Mouse (Mus musculus) lung, postnatal 0 days (tissue): ENCODE measurements around the gene Gprin3.

Experiments
- CTCF ChIP-seq: IDR thresholded peaks from 2 replicates; pipeline ENCODE4 v1.5.1; 2016; ENCODE audit warnings: antibody characterized with exemption, mild to moderate bottlenecking
- EP300 ChIP-seq: IDR thresholded peaks from 2 replicates; pipeline ENCODE4 v1.6.1; 2016; ENCODE audit warnings: antibody characterized with exemption, mild to moderate bottlenecking, control low read depth

GRCm38 (mm10) chr6:59351108-59351789 is 74.8 kb downstream of the Gprin3 start:
- TF ChIP-seq CTCF (no peak), EP300 (no peak)
